Mouse (Mus musculus) frontal cortex, adult (tissue): ENCODE measurements around the gene Kirrel3.
A peak's percentile ranks its signal among the peaks of the same experiment; 100 is the strongest.

ENCODE experiments used
- ATAC-seq: cut with Nextera tagmentation; 2 replicates; pipeline ENCODE4 v1.9.2; 2017; ENCODE audit warnings: mild to moderate bottlenecking, moderate library complexity, mixed read lengths; ENCODE audit not compliant: low TSS enrichment

Gene Kirrel3

DNA sequence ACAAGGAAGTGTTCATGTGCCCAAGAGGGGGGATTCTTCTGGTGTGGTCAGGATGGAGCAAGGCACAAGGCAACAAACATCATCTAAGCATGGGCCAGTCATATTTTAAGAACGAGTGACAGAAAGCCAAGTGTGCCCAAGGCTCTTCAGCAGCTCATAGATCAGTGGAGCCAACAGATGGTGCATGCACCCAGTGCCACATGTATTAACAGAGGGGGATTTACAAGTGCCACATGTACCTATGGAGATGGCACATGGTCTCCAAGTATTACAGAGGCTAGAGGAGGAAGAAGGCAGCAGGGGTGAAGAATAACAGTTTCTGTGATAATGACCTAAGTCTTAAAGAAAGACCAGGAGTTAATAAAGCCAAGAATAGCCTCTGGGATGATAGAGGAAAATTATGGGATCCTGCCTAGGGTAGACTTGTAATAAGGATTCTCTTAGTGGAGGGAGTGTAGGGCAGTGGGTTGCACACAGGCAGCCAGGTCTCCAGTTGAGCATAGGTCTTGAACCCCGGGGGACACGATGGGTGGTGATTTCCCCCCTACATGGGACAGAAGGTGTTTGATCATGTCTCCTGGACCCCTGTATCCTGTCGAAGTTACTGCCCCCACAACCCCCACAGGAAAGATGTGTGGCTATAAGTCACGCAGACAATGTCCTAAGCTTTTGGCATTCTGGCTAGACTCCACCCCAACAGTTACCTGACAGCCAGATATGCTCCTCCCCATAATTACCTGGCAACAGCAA lies 495.0 kb downstream of the Kirrel3 start:
- ATAC-seq, result no peak

- peak; percentile 75 for ATAC-seq
Observed at GRCm38 (mm10) chr9:34983513-34984462, 498.1 kb downstream of the Kirrel3 start.

DNA sequence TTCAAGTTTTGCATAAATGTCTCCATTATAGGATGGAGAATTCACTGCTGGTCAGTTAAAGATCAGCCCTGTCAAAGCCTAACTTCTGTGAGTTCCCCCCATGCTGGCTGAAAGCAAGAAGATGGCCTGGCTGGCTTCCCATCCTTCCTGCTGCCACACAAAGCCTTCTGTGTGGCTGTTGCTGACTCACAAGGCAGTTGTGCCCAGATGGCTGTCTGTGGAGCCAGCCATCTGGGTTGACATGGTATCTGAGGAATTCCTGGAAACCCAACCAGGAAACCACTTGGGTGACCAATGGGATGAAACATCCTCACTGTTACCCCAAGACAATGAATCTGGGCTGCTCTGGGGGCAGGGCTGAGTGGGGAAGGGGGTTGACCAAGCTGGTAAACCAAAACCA lies 500.5 kb downstream of the Kirrel3 start:
- peak; percentile 80 for ATAC-seq

GRCm38 (mm10) chr9:34987422-34988148 lies 501.9 kb downstream of the Kirrel3 start:
- ATAC-seq, result no peak

- ATAC-seq, result no peak
Observed at GRCm38 (mm10) chr9:34988683-34989082, 503.0 kb downstream of the Kirrel3 start.

DNA sequence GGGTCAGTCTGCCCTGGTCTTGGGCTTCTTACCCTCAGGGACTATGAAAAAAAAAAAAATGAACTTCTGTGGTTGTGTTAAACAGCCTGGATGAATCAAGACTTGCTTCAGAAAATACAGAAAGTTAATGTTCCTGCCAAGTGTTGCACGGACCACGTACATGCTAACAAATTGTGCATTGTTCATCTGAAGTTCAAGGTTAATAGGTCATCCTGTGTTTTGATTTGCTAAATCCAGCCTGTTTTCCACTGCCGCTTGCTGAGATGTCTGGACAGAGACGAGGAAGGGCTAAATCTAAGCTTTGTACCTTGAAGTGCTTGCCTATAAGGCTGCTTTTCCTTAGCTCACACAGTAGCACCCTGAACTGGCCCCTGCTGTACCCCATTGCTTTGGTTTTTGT lies 506.5 kb downstream of the Kirrel3 start:
- ATAC-seq, result no peak

DNA sequence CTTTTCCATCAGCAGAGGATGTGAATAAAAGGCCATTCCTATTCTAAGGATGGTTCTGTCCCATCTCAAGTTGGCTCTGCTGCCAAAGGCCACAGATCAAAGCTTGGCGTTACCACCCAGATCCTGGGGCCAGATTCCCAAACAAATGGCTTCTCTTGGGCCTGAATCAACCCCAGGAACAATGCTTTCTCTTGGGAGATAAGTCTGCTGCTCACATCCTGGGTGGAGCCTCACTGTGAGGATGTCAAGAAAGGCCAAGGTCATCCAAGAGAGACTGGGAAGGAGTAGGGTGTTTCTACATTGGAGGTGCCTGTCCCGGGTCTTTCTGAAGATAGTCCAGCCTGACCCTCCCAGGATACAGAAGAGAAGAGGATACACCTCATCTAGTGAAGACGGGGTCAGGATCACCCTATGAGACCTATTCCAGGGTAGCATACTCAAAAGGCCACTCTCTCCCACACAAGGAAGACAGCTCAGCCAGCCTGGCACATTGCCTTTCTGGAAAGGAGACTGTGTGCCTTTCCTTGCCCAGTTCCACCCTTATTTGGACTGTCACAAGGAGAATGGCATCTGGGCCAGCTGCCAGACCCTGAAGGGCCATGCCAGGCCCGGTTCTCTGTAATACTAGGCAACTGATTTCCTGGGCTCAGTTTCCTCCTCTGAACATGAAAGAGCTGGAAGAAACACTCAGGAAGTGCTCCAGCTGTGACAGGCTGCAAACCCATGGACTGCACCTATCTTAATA lies 507.9 kb downstream of the Kirrel3 start:
- peak; percentile 48 for ATAC-seq

GRCm38 (mm10) chr9:34995078-34995477 lies 509.4 kb downstream of the Kirrel3 start:
- no peak for ATAC-seq

- peak; percentile 80 for ATAC-seq
Observed at GRCm38 (mm10) chr9:34995660-34996378, 510.1 kb downstream of the Kirrel3 start.

- ATAC-seq, result no peak
Observed at GRCm38 (mm10) chr9:34997880-34998865, 512.5 kb downstream of the Kirrel3 start.

DNA sequence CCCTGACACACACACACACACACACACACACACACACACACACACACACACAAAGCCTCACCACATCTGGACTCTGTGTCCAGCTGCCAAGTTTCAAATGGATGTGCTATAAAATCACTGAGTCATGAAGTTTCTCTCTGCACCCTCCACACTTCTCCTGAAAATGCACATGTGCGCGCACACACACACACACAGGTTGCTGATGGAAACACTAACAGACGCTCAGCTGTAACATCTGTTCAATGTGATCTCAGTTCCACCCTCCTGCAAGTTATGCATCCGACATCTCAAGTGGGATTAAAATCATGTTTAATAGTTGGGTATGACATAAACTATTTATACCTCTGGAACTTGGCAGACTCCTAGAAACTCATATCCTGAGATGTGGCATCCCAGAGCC lies 518.4 kb downstream of the Kirrel3 start:
- ATAC-seq, result 0 out of 2 replicates have a peak, but pooled peaks have one; percentile 13

GRCm38 (mm10) chr9:35007697-35008341 lies 522.1 kb downstream of the Kirrel3 start:
- no peak for ATAC-seq

DNA sequence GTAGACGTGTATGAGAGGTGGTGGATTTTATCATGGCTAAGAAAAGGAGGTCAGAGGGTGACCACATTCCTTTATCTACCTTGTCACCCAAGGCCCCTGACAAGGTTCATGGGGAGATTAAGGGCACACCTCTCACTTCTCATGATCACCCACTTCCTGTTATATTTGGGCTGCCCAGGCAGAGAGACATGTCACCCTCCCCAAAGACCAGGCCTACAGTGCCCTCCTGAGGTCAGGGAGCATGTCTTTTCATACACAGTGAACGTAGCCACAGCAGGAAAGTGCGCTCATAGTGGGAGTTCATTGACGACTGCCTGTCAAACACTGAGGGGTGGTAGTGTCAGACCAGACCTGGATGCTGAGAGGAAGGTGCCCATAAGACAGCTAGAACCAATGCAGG lies 531.1 kb downstream of the Kirrel3 start:
- peak; percentile 4; the same call in 1 of the 2 replicates for ATAC-seq

GRCm38 (mm10) chr9:35017563-35017962 lies 531.9 kb downstream of the Kirrel3 start:
- ATAC-seq, result peak; percentile 81

GRCm38 (mm10) chr9:35018056-35018455 lies 532.4 kb downstream of the Kirrel3 start:
- no peak for ATAC-seq

DNA sequence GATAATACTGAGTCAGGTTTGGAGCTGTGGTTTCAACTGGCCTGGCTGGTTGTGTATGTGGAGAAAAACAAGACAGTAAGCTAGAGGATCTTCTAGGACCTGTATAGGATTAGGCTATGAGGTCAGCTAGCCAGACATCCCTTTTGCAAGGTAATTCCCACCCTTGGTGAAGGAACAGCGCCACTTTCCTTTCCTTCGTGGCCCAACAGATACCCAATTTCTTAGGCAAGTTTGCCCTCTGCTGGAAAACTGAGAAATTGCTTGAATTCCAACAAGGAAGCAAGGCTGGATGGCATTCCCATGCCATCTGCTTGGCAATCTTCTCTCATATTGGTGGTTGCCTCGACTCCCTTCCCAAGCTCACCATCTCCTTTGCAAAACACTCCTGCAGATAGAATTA lies 533.7 kb downstream of the Kirrel3 start:
- peak; percentile 79 for ATAC-seq

DNA sequence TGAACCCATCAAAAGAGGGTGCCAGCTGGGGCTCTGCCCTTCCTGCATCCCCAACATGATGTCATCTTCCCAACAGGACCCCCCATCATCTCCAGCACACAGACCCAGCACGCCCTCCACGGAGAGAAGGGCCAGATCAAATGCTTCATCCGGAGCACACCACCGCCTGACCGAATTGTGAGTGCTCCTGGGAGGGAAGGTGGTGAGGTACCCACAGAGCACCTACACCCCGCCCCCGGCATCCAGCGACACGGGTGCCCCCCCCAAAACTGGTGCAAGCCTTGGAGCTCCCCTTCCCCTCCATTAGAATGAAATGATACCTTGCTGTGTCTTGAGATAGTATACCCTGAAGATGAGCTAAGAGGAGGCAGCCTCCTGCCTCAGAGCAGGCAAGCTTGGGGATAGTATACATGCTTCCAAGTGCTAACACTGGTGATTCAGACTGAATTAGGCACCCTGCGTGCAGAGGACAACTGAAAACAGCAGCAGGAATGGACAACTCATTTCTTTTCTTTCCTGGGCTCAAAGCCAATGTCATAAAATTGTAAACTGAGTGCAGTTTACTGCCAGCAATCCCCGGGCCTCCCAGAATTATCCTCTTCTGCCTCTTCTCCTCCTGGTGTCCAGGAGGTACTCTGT lies 534.4 kb downstream of the Kirrel3 start:
- ATAC-seq, result no peak

- ATAC-seq, result no peak
Observed at GRCm38 (mm10) chr9:35021744-35022143, 536.0 kb downstream of the Kirrel3 start.
